ENCODE assay signal across 8 mouse cellular contexts in genomic region chr11:110448131-110448725, GRCm38 (mm10). TPM values are rescaled to one million over a fixed set of nuclear protein-coding genes. Genes with fewer than 3 reads are reported as not detected.
DNase-seq lines count a peak whose midpoint lies in the region; ATAC-seq and TF ChIP-seq lines count a peak whose summit lies in the region.

No protein-coding gene starts in this region.

- TF ChIP-seq POLR2A in cerebellum, adult 2 months (IDR thresholded peaks at IDR 0.05; ENCODE audit: borderline replicate concordance, insufficient read depth, low read length): no peak
- no peak for TF ChIP-seq POLR2A in kidney, adult 2 months (IDR thresholded peaks at IDR 0.05; ENCODE audit: low read depth, low read length)

- DNase-seq in gastrocnemius, adult 18-20 months (ENCODE audit: low spot score): peak; percentile 69
- no peak for DNase-seq in gastrocnemius, postnatal 4 days (ENCODE audit: low spot score in 2 of 2)
- peak in 1 of 2 experiments; percentile 33 for DNase-seq in cerebellum, adult 2 months
- peak; percentile 32 to 36 for DNase-seq in gastrocnemius, adult 8-10 months (ENCODE audit: low spot score in 2 of 2)
- peak; percentile 63 for DNase-seq in kidney, adult 2 months
- peak; percentile 76 for DNase-seq in lung, embryonic 14.5 days
- DNase-seq in ovary, postnatal 14 days (ENCODE audit: low spot score): peak; percentile 29
- no peak for DNase-seq in adipocyte (ENCODE audit: low spot score)

- peak overlapping the region; percentile 60; the same call in 1 of the 2 replicates for H3K27ac ChIP-seq in cerebellum, adult 2 months (ENCODE audit: insufficient read depth, low read length)
- H3K27ac ChIP-seq in kidney, adult 2 months (ENCODE audit: insufficient read depth, low read depth, low read length): peak overlapping the region; percentile 69
- H3K27ac ChIP-seq in lung, embryonic 14.5 days (ENCODE audit: low read depth): peak overlapping the region; percentile 19; the same call in 1 of the 2 replicates

- peak overlapping the region; percentile 54 for H3K4me2 ChIP-seq in lung, embryonic 14.5 days

- no peak for TF ChIP-seq CTCF in cerebellum, adult 2 months (IDR thresholded peaks at IDR 0.05; ENCODE audit: borderline replicate concordance, insufficient read depth, low read depth, low read length)
- no peak for TF ChIP-seq CTCF in kidney, adult 2 months (conservative IDR thresholded peaks at IDR 0.05; ENCODE audit: insufficient read depth, insufficient read length, low read depth, low read length)
- no peak for TF ChIP-seq CTCF in lung, embryonic 14.5 days (IDR thresholded peaks at IDR 0.05; ENCODE audit: low read depth)

- H3K27me3 ChIP-seq in cerebellum, adult 2 months (ENCODE audit: control insufficient read depth, insufficient read depth, low read length): no peaks in the 10 kb centered on the region
- H3K27me3 ChIP-seq in kidney, adult 2 months (replicated peaks; ENCODE audit: control insufficient read depth, insufficient read depth, low read length): no peaks in the 10 kb centered on the region
- no peaks in the 10 kb centered on the region for H3K27me3 ChIP-seq in lung, embryonic 14.5 days (ENCODE audit: insufficient read depth, low read length)

- peaks cover 7% of the 10 kb centered on the region; the same call in 1 of the 2 replicates for H3K4me1 ChIP-seq in cerebellum, adult 2 months (ENCODE audit: control insufficient read depth, insufficient read depth, low read length)
- H3K4me1 ChIP-seq in kidney, adult 2 months (ENCODE audit: control insufficient read depth, insufficient read depth, low read length): peaks cover 34% of the 10 kb centered on the region
- peaks cover 35% of the 10 kb centered on the region for H3K4me1 ChIP-seq in lung, embryonic 14.5 days (ENCODE audit: insufficient read depth)

- no peaks in the 10 kb centered on the region for H3K36me3 ChIP-seq in kidney, adult 2 months (ENCODE audit: control insufficient read depth, insufficient read depth, low read length)
- no peaks in the 10 kb centered on the region for H3K36me3 ChIP-seq in lung, embryonic 14.5 days (ENCODE audit: insufficient read depth)

- H3K9me3 ChIP-seq in lung, embryonic 14.5 days (ENCODE audit: low read depth, low read length): no peaks in the 10 kb centered on the region

- no peak overlapping the region for H3K9ac ChIP-seq in lung, embryonic 14.5 days

- 41% methylated on average over 7 of the region's 7 CpGs for WGBS in cerebellum, adult 2 months
- 39% methylated on average over 7 of the region's 7 CpGs for WGBS in kidney, adult 2 months
- WGBS in lung, embryonic 14.5 days: 15% methylated on average over 7 of the region's 7 CpGs

- peak; percentile 61 for ATAC-seq in lung, embryonic 14.5 days (ENCODE audit: insufficient read depth)

- peak overlapping the region; percentile 42 for H3K4me3 ChIP-seq in cerebellum, adult 2 months (replicated peaks; ENCODE audit: insufficient read depth, low read depth, low read length)
- H3K4me3 ChIP-seq in kidney, adult 2 months (ENCODE audit: insufficient read depth, low read depth, low read length): peak overlapping the region; percentile 25
- H3K4me3 ChIP-seq in lung, embryonic 14.5 days (ENCODE audit: low read depth, low read length): peak overlapping the region; percentile 7; the same call in 1 of the 2 replicates

RNA-seq across cellular contexts. Expression of gene Map2k6, which starts 49.3 kb away (rescaled TPM):
- total RNA-seq in gastrocnemius, adult 18-20 months (2021): 10 to 100 TPM; 39.2 to 49.0 TPM
- 10 to 100 TPM; 13.8 to 16.4 TPM for total RNA-seq in gastrocnemius, postnatal 4 days (2021)
- 12.1 and 12.5 TPM in 2 replicates for polyA plus RNA-seq in cerebellum, adult 2 months (2012; rRNA removed)
- 10 to 100 TPM; 37.4 to 48.9 (median 43.0) TPM for total RNA-seq in gastrocnemius, adult 8-10 months (2022)
- polyA plus RNA-seq in kidney, adult 2 months (2012; rRNA removed): 5.6 and 6.6 TPM in 2 replicates
- 25.4 and 26.4 TPM in 2 replicates for polyA plus RNA-seq in lung, embryonic 14.5 days (2014; fragmentation: Nextera tagmentation; extraction: Ambion mirVana)

Comparison
In these comparisons a context has a peak if more than half of its experiments do, and no peak if none do; other contexts are left out.
1. DNase-seq: peak in gastrocnemius, adult 18-20 months (single experiment), gastrocnemius, adult 8-10 months (2 of 2), kidney, adult 2 months (single experiment), lung, embryonic 14.5 days (single experiment) and ovary, postnatal 14 days (single experiment); none in gastrocnemius, postnatal 4 days (0 of 2) and adipocyte (single experiment).
2. H3K27ac ChIP-seq: peak in every context shown above with its lines; median percentile 69 in kidney, adult 2 months; 60 in cerebellum, adult 2 months; 19 in lung, embryonic 14.5 days.
3. Peak in every context shown above with its lines, with median percentiles within 50 percentile points of each other: H3K4me3 ChIP-seq.